Mouse (Mus musculus) myocyte (in vitro differentiated cells): ENCODE data around the gene Mt2.

Experiments used
- CEBPB ChIP-seq: IDR thresholded peaks from 2 replicates; pipeline ENCODE4 v1.6.1; 2011; ENCODE audit warnings: mild to moderate bottlenecking, moderate library complexity; ENCODE audit not compliant: poor library complexity, insufficient read depth, severe bottlenecking
- E2F4 ChIP-seq: IDR thresholded peaks from one replicate; pipeline ENCODE4 v1.6.1; 2011; ENCODE audit warnings: mild to moderate bottlenecking, control low read depth, moderate library complexity; ENCODE audit not compliant: insufficient read depth
- MAX ChIP-seq: IDR thresholded peaks from one replicate; pipeline ENCODE4 v1.6.1; 2011; ENCODE audit warnings: low read depth, mild to moderate bottlenecking, control low read depth
- MYOD1 ChIP-seq, 3 experiments: IDR thresholded peaks; one replicate each; pipeline ENCODE4 v1.6.1; 2011; ENCODE audit warnings: control low read depth in 2 of 3, low read depth in 2 of 3, mild to moderate bottlenecking in 2 of 3, moderate library complexity in 1 of 3; ENCODE audit not compliant: insufficient read length in 2 of 3, control insufficient read depth in 1 of 3
- POLR2A ChIP-seq: IDR thresholded peaks from one replicate; pipeline ENCODE4 v1.6.1; 2011; ENCODE audit warnings: low read depth, mild to moderate bottlenecking, control low read depth, moderate library complexity; ENCODE audit not compliant: insufficient read length
- POLR2AphosphoS2 ChIP-seq: IDR thresholded peaks from one replicate; pipeline ENCODE4 v1.6.1; 2011; ENCODE audit warnings: low read depth, control low read depth; ENCODE audit not compliant: insufficient read length
- TCF12 ChIP-seq: IDR thresholded peaks from one replicate; pipeline ENCODE4 v1.6.1; 2011; ENCODE audit warnings: mild to moderate bottlenecking, control low read depth; ENCODE audit not compliant: poor library complexity, insufficient read depth, severe bottlenecking
- TCF3 ChIP-seq: IDR thresholded peaks from one replicate; pipeline ENCODE4 v1.6.1; 2011; ENCODE audit warnings: low read depth, control low read depth; ENCODE audit not compliant: insufficient read length

GRCm38 (mm10) chr8:94156092-94156491 is 16.4 kb upstream of the Mt2 start:
- TF ChIP-seq MAX = no peak
- no peak for TF ChIP-seq TCF3
- no peak for TF ChIP-seq POLR2A
- no peak for TF ChIP-seq E2F4
- no peak for TF ChIP-seq POLR2AphosphoS2
- TF ChIP-seq TCF12 = no peak
- TF ChIP-seq CEBPB = no peak
- no peak for TF ChIP-seq MYOD1 (IDR thresholded peaks at IDR 0.05; ENCODE audit: control insufficient read depth in 1 of 3, insufficient read length in 2 of 3, low read depth in 2 of 3)
